Mouse (Mus musculus): Measurements from ENCODE around the gene Pla2g6.

DNA sequence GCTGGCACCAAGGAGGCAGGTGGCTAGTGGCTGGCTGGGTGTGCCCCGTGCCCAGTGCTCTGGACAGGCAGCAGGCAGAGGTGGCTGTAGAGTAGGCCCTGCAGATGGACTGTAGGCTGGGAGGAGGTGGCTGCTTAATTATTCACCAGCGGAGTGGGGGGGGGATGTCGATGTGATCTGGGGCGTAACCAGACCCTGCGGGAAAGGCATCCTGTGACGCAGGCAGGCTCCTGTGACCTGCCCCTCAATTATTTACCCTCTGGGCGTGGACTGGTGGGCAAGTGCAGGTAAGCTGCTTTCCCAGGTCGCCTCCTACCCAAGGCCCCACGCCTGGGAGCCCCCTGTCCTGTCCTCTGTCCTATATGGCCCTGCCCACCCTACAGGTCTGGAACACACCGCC, 42.8 kb downstream of the Pla2g6 start, which contains the start of gene Baiap2l2:
- TF ChIP-seq CTCF (IDR thresholded peaks at IDR 0.05; ENCODE audit: low read depth): no peak
- no peak for TF ChIP-seq EP300 (optimal IDR thresholded peaks at IDR 0.05)
